Mouse (Mus musculus) stomach, postnatal 0 days (tissue): ENCODE data around the gene Pdilt. TPM values are rescaled to one million over a fixed set of nuclear protein-coding genes. Genes with fewer than 3 reads are reported as not detected.

Source experiments
- ATAC-seq: fragments of 200-750 bp; cut with Nextera tagmentation; 2 replicates; pipeline ENCODE4 v1.8.0; 2017; ENCODE audit not compliant: low FRiP score, low TSS enrichment
- DNase-seq: peaks from one replicate; pipeline ENCODE4 v3.0.0-alpha.2; 2016; ENCODE audit warnings: low spot score
- H3K27ac ChIP-seq: fragments of 300-500 bp; sonication (generic); replicated peaks from 2 replicates; pipeline ENCODE4 v1.5.1; 2014; ENCODE audit warnings: mild to moderate bottlenecking, control low read depth
- H3K27me3 ChIP-seq: fragments of 300-500 bp; sonication (generic); 2 replicates; pipeline ENCODE4 v1.6.1; 2014; ENCODE audit warnings: low read length; ENCODE audit not compliant: control insufficient read depth, insufficient read depth
- H3K36me3 ChIP-seq: fragments of 300-500 bp; sonication (generic); 2 replicates; pipeline ENCODE4 v1.6.1; 2014; ENCODE audit warnings: low read length, mixed read lengths; ENCODE audit not compliant: control insufficient read depth, insufficient read depth
- H3K4me1 ChIP-seq: fragments of 300-500 bp; sonication (generic); replicated peaks from 2 replicates; pipeline ENCODE4 v1.6.1; 2014; ENCODE audit warnings: antibody characterized with exemption; ENCODE audit not compliant: control insufficient read depth, insufficient read depth
- H3K4me2 ChIP-seq: fragments of 300-500 bp; sonication (generic); replicated peaks from 2 replicates; pipeline ENCODE4 v1.6.1; 2014; ENCODE audit warnings: low read depth, mild to moderate bottlenecking, control low read depth, moderate library complexity
- H3K4me3 ChIP-seq: fragments of 300-500 bp; sonication (generic); 2 replicates; pipeline ENCODE4 v1.5.1; 2014; ENCODE audit warnings: low read depth, low read length, control low read depth
- H3K9ac ChIP-seq: fragments of 300-500 bp; sonication (generic); 2 replicates; pipeline ENCODE4 v1.6.1; 2014; ENCODE audit warnings: mild to moderate bottlenecking, low read length, control low read depth, mixed read lengths
- H3K9me3 ChIP-seq: fragments of 300-500 bp; sonication (generic); 2 replicates; pipeline ENCODE4 v1.6.1; 2016; ENCODE audit warnings: low read length; ENCODE audit not compliant: control insufficient read depth
- CTCF ChIP-seq: IDR thresholded peaks from 2 replicates; pipeline ENCODE4 v1.5.1; 2016; ENCODE audit warnings: antibody characterized with exemption, low read depth, mild to moderate bottlenecking, moderate library complexity
- EP300 ChIP-seq: optimal IDR thresholded peaks from 2 replicates; pipeline ENCODE3; 2016; ENCODE audit warnings: antibody characterized with exemption
- WGBS: fragments of 180-500 bp; shearing (Covaris S2); extraction: QIAGEN DNeasy Blood & Tissue Kit; methylation state at CpG from one replicate; pipeline ENCODE4 v1.1.7; 2014; 5-methylcytosine and 5-hydroxymethylcytosine counted together
- polyA plus RNA-seq: library from polyadenylated mRNA; unstranded; fragments of >200 nt; fragmentation: Nextera tagmentation; extraction: Ambion mirVana; gene quantifications from 2 replicates; pipeline ENCODE4 v1.2.1, GENCODE M21; 2015

Pdilt gene
- polyA plus RNA-seq, 1 experiment from 2014 or later, result not detected

DNA sequence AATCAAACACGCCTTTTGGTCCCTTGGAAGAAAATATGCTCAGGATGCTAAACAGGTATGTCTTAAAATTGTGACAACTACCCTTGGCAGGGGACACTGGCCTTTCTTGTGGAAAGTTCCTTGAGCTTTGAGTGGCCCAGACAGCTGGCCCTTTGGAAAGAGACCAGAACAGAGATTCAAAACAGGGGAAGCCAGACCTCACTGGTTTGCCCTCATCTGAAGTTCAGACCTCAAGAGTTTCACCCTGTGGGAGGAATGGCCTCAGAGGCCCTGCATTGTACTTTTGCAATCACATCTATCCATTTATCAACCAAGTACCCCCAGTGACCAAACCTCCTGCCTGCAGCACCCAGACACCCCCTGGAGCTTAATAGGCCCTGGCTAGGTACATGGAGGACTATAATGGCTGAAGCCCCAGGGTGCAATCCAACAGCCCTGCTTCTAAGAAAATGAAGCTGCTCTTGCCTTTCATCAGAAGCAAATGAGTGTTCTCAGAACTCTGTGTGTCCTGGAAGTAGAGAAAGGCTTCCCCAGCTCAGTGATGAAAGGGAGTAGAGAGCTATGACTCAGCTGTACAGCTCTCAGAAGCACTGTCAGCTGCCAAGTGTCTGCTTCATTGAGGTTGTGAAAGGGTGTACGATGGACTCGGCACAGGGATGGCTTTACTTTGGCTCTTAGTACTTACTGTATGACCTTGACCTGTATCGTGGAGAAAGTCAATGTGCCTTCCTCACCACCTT is 33.1 kb downstream of the Pdilt start:
- H3K27me3 ChIP-seq, result no peaks in the 10 kb centered on the region
- 74% methylated on average over 4 of the region's 4 CpGs for WGBS
- TF ChIP-seq CTCF (no peak), EP300 (no peak)
- H3K27ac ChIP-seq, result no peak overlapping the region
- H3K9ac ChIP-seq, result no peak overlapping the region
- no peaks in the 10 kb centered on the region for H3K36me3 ChIP-seq
- H3K9me3 ChIP-seq, result no peaks in the 10 kb centered on the region
- H3K4me3 ChIP-seq, result no peak overlapping the region
- H3K4me2 ChIP-seq, result no peak overlapping the region
- H3K4me1 ChIP-seq, result no peaks in the 10 kb centered on the region
- no peak for DNase-seq
- no peak for ATAC-seq

DNA sequence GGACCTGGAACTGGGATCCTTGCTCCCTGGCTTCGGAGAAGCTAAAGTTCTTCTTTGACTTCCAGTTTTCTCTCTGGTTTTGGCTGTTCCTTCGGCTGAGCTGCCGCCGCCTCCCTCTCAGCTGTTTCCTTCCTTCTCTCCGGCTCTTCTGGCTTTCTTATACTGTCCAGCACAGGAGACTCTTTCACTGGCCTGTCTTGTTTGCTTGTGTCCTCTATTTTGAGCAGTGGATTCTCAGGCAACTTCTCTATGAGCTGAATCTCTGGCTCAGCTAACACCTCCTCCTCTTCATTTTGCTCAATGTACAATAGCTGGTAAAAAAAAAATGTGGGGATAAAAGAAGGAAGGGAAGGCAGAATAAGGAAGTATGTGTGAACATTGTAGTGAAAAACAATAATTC is 36.6 kb downstream of the Pdilt start:
- ATAC-seq, result no peak
- Histone ChIP-seq H3K4me1 (no peaks in the 10 kb centered on the region), H3K27me3 (no peaks in the 10 kb centered on the region), H3K4me2 (no peak overlapping the region), H3K36me3 (no peaks in the 10 kb centered on the region), H3K27ac (no peak overlapping the region), H3K9ac (no peak overlapping the region), H3K9me3 (no peaks in the 10 kb centered on the region), H3K4me3 (no peak overlapping the region)
- TF ChIP-seq EP300, result no peak
- TF ChIP-seq CTCF, result no peak
- WGBS, result 86% methylated on average over 5 of the region's 5 CpGs
- no peak for DNase-seq

DNA sequence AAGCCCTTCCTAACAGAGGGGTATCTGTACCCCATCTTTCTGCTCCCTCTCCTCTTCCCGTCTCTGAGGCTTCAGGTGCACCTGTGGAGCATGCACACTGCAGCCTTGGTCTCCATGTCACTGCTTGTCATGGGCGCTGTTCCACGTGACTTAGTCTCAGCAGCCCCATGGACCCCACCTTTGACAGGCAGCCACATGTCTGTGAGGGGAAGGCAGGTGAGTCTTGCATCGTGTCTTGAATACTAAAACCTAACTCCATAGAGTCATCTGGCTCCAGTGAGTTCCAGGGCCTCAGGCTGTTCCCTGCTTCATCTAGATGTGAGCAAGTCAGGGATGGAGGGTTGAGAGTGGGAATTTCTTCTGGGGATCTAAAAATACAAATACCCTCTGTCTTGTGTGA is 39.1 kb downstream of the Pdilt start:
- 76% methylated on average over 4 of the region's 4 CpGs for WGBS
- H3K4me2 ChIP-seq, result no peak overlapping the region
- no peaks in the 10 kb centered on the region for H3K36me3 ChIP-seq
- no peaks in the 10 kb centered on the region for H3K27me3 ChIP-seq
- no peaks in the 10 kb centered on the region for H3K4me1 ChIP-seq
- no peak overlapping the region for H3K27ac ChIP-seq
- H3K9ac ChIP-seq, result no peak overlapping the region
- no peak for TF ChIP-seq CTCF
- no peak for TF ChIP-seq EP300
- no peak for ATAC-seq
- DNase-seq, result no peak
- H3K4me3 ChIP-seq, result no peak overlapping the region
- no peaks in the 10 kb centered on the region for H3K9me3 ChIP-seq

DNA sequence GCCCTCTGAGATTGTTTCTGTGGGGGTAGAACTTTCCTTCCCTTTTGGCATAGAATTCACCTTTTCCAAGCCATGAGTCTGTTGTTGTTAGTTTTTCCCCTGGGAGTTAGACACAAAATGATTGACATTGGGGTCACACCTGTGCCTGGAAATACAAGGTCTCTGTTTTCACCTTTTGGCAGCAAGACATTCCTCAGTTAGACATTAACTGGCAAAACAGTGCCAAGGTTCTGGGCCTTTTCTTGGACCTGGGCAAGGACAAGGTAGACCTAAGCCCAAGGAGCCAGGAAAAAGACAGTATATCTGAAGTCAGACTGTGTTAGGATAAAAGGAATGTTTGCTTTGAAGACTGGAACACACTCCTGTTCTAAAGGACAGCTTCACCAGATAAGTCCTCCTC is 44.0 kb downstream of the Pdilt start, which contains the start of gene Umod:
Gene Umod, minus strand, starts transcription at position 27 of the 400 bp plus-strand sequence.
- no peak within 1 kb of the TSS for H3K4me3 ChIP-seq
- TF ChIP-seq CTCF (no peak), EP300 (no peak)
- ATAC-seq, result no peak
- H3K4me1 ChIP-seq, result no peaks in the 10 kb centered on the region
- H3K9ac ChIP-seq, result no peak within 1 kb of the TSS
- no peaks in the 10 kb centered on the region for H3K9me3 ChIP-seq
- no peak within 1 kb of the TSS for H3K4me2 ChIP-seq
- no peaks in the 10 kb centered on the region for H3K36me3 ChIP-seq
- no peak within 1 kb of the TSS for H3K27ac ChIP-seq
- no peaks in the 10 kb centered on the region for H3K27me3 ChIP-seq
- no peak for DNase-seq

DNA sequence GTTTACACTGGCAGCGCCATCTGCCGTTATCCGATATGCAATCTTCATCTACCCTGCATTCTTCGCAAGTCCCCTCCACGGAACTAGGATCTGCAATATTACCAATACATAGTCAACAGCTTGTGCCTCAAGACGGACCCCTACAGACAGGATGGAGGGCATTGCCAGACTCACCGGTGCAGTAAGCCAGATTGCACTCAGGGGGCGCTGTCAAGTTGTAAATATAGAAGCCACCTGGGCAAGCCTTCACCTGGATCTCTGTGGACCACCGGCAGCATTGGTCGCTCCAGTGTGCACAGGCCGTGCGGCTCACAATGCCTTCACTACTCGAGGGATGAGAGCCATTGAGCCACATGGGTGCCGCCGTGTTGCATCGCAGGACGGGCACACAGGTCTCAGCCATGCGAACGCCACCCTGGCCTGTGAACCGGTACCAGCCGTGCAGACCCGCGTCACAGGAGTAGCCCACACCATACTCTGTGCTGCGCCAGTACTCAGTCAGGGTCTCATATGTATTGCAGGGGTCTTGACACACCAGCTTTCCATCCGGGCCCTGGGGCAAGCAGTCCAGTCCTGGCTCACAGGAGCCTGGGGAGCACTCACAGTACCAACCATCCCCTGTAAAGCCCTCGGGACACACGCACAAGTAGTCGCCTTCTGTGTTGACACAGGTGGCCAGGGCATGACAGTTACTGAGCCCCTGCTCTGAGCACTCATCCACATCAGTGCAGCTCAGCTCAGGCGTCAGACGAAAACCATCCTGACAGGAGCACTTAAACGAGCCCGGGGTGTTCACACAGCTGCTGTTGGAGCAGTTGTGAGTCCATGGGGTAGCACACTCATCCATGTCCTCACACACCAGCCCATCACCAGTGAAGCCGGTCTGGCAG is 46.5 kb downstream of the Pdilt start:
- Histone ChIP-seq H3K4me3 (no peak overlapping the region), H3K9ac (no peak overlapping the region), H3K4me2 (no peak overlapping the region), H3K9me3 (no peaks in the 10 kb centered on the region), H3K27me3 (no peaks in the 10 kb centered on the region), H3K4me1 (no peaks in the 10 kb centered on the region), H3K36me3 (no peaks in the 10 kb centered on the region), H3K27ac (no peak overlapping the region)
- no peak for ATAC-seq
- TF ChIP-seq CTCF, result no peak
- no peak for TF ChIP-seq EP300
- DNase-seq, result no peak
- 66% methylated on average over 33 of the region's 33 CpGs for WGBS

DNA sequence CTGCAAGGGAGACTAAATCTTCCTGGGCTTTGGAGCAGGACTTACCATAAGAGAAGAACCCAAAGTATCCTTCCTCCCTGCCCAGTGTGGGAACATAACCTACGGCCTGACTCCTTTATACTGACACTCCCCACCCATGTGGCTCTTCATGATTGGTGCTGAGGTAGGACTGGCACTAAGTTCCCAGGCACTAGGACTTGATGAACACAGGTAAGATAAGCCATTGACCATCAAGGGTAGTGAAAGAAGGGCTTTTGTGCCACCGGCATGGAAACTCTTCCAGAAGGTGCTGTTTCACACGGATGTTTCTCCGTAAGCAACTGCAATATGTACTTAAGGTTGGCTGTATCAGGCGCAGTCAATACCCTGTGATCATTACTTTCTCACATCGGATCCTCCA is 64.1 kb downstream of the Pdilt start, which contains the start of gene Gp2:
Gene Gp2, minus strand, starts transcription at position 101 of the 400 bp plus-strand sequence.
- DNase-seq (no peak), ATAC-seq (no peak)
- H3K4me1 ChIP-seq, result no peaks in the 10 kb centered on the region
- WGBS, result 74% methylated on average over 6 of the region's 6 CpGs
- H3K27ac ChIP-seq, result no peak within 1 kb of the TSS
- no peaks in the 10 kb centered on the region for H3K9me3 ChIP-seq
- H3K9ac ChIP-seq, result no peak within 1 kb of the TSS
- H3K4me2 ChIP-seq, result no peak within 1 kb of the TSS
- H3K27me3 ChIP-seq, result no peaks in the 10 kb centered on the region
- no peaks in the 10 kb centered on the region for H3K36me3 ChIP-seq
- no peak for TF ChIP-seq EP300
- no peak for TF ChIP-seq CTCF
- no peak within 1 kb of the TSS for H3K4me3 ChIP-seq
